Mouse (Mus musculus) right cerebral cortex, postnatal 4 days (tissue): Measurements from ENCODE around the gene Rsbn1l.
"Not testable (repeated sequence)": the region's sequence is repeated elsewhere in the genome, so short reads cannot be mapped to it uniquely, and the experiment has no call there.

Source experiments
- DNase-seq: peaks from one replicate; pipeline ENCODE4 v3.0.0-alpha.2; 2022

Gene Rsbn1l

DNA sequence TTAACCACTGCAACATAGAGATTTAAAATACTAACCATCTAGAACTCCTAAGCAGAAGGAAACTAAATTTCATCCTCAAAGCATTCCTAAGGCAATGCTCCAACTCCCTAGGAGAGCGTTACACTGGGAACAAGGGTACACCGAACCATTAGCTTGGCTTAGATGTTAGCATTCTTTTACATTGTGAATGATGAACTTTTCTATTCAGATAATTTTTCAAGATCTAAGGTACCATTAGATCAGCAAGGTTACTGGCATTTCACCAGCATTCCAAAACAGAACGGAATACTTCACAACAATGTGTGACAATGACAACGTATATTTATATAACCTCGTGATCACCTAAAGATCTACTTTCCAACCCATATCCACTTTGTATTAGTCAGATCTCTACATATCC, 6.1 kb downstream of the Rsbn1l start:
- DNase-seq = no peak

GRCm38 (mm10) chr5:20946906-20947305, 9.3 kb downstream of the Rsbn1l start:
- DNase-seq = no peak

GRCm38 (mm10) chr5:20944961-20945748, 11.0 kb downstream of the Rsbn1l start:
- no peak for DNase-seq

DNA sequence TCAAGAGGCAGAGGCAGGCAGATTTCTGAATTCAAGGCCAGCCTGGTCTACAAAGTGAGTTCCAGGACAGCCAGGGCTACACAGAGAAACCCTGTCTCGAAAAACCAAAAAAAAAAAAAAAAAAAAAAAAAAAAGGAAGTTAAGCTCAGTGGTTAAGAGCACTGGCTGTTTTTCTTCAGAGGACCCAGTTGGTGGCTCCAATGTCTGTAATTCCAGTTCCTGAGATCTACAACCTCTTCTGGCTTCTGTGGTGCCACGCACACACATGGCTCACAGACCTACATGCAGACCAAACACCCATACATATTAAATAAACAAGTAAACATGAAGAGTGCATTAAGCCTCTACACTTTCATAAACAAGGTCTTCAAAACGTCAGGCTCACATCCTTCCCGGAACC, 12.4 kb downstream of the Rsbn1l start:
- DNase-seq = not testable (repeated sequence)

GRCm38 (mm10) chr5:20942523-20942922, 13.7 kb downstream of the Rsbn1l start:
- DNase-seq = no peak

GRCm38 (mm10) chr5:20941205-20941604, 15.0 kb downstream of the Rsbn1l start:
- DNase-seq = no peak

GRCm38 (mm10) chr5:20940696-20941095, 15.5 kb downstream of the Rsbn1l start:
- no peak for DNase-seq

DNA sequence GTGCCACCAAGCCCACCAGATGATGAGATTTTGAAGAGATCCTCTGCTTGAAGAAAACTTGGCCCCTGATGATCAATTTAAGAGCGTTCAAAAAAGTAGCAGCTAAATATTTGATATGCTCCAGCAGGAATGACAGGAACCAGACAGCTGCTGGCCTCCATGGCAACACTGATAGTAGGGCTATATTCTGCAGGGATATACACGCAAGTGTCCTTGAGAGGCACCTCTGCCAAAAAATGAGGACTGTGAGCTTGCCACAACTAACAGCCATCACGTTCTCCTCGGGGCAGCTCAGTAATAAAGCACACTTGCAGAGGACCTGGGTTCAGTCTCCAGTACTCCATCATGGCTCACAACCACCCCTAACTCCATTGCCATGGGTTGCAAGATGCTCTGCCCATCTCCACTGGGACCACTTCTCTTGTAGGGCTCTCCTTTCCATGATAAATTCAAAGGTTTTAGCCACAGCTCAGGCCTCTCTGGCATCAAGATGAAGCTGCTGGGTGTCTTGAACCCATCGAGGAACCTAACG, 16.1 kb downstream of the Rsbn1l start:
- no peak for DNase-seq

- DNase-seq = no peak
Measured at GRCm38 (mm10) chr5:20938523-20938922, 17.7 kb downstream of the Rsbn1l start.

GRCm38 (mm10) chr5:20935934-20936333, 20.3 kb downstream of the Rsbn1l start:
- no peak for DNase-seq

DNA sequence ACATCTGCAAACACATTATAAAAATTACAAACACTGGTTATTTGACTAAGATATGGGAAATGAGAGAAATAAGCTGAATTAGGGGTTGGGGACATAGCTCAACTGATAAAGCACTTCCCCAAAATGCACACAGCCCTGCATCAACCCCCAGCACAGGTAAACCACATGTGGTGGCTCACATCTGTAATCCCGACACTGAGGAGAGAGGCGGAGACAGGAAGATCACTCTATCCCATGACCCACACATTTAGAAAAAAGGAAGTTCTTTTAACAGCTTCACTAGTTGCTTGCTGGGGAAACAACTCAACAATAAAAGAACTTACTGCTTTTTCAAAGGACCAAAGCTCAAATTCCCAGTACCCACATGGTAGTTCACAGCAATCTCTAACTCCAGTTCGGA, 23.6 kb downstream of the Rsbn1l start:
- no peak for DNase-seq

GRCm38 (mm10) chr5:20931300-20931699, 24.9 kb downstream of the Rsbn1l start:
- no peak for DNase-seq

DNA sequence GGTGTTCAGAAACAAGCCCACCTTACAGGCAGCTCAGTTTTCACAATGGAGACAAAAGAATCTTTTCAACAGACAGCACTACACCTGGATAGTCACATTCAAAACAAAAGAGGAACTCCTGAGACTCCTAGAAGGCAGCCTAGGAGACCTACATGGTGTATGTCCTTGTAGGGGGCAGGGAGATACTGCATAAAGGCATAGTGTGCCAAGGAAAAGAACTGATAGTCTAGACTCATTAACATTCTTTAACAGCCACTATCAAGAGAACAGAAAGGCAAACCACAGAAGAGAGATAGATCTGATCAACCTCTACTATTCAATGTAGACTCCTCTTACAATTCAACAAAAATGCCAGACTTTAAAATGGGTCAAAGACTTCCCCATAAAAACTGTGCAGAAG, 25.8 kb downstream of the Rsbn1l start:
- no peak for DNase-seq

DNA sequence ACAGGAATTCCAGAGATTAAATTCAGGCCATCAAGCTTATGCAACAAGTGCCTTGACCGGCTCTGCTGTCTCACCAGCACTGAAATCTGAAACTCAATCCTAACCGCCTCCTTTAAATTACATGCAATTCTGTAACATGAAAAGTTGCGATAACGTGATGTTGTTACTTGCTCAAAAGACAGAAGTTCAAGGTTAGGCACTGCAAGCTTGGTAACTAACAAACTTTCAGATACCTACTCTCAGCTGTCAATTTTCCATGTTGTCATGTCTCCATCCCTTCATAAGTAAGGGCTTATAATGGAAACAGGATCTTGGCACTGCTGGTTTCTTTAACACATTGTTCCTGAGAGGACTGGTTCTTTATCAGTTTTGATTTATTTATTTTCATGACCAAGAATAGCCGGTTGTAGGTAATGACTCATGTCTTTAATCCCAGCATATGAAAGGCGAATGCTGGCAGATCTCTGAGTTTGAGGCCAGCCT, 26.5 kb downstream of the Rsbn1l start:
- no peak for DNase-seq

GRCm38 (mm10) chr5:20925451-20925850, 30.7 kb downstream of the Rsbn1l start:
- DNase-seq = no peak

DNA sequence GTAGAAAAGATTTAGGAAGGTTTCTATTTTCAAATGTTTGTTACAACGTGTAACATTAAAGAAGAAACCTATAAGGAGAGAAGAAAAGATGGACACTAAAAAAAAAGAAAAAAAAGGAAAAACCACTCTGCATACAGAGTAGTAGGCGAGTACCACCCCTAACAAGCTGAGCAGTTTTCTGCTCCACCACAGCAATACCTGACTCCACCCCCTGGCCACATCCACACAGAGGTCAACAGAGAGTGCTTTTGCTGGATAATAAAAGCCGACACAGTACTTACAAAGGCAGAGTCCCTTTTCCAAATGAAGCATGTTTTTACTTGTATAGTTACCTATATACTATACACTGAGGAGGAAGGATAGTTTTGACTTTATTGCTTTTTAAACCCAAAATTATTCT, 31.6 kb downstream of the Rsbn1l start:
- no peak for DNase-seq

DNA sequence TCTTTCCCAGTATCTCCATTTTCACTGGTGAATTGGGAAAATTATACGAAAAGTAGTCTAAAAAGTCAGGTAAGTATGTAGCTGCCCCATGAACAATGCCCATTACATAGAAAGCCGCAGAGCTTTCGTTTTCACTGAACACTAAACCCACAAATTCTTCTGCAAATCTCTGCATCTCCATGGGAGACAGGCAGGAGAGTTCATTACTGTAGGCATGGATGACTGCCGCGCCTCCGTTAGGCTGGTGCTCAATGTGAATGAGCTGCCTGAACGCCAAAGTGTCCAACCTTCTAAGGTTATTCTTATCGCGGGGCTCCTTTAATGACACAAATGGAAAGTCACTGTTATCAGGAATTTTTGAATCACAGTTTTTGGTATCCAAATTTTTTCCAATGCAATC, 36.6 kb downstream of the Rsbn1l start:
- DNase-seq = no peak

GRCm38 (mm10) chr5:20918967-20919366, 37.2 kb downstream of the Rsbn1l start:
- DNase-seq = no peak

GRCm38 (mm10) chr5:20913372-20914275, 42.6 kb downstream of the Rsbn1l start:
- peak; percentile 73 for DNase-seq

GRCm38 (mm10) chr5:20911741-20912140, 44.5 kb downstream of the Rsbn1l start:
- DNase-seq = no peak

- no peak for DNase-seq
Measured at GRCm38 (mm10) chr5:20906191-20906590, 50.0 kb downstream of the Rsbn1l start.

DNA sequence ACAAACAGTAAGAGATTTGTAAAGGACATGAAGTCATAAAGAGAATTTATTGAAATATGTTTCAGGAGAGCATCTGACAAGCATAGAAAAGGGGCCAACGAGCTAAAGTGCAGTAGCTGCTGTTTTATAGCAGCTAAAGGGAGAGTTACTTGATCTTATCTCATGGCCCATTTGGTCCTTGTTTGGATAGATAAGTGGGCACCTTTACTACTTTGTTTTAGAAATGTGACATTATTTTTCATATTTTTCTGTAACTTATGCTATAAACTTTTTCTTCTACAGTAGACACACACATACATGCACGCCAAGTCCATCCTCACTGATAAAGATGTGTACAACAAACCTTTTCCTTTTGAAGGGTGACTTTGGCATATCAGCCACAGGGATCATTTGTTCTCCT, 50.8 kb downstream of the Rsbn1l start:
- DNase-seq = no peak

DNA sequence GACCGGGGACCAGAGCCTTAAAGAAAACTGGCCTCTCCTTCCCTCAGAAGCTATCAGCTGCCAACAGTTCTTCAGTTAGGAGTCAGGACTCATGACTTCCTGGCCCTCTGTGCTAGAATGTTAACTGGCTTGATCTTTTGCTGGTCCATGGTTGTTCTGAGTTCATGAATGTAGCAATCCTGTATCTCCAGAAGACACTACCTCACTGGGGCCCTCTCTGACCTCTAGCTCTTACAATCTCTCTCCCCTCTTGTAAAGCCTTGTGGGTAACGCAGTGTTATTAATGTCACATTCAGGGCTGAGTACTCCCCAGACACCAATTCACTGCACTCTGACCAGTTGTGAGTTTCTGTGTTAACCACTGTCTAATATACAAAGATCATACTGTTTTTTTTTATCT, 51.6 kb downstream of the Rsbn1l start:
- no peak for DNase-seq
